Mouse (Mus musculus) intestine, embryonic 16.5 days (tissue): ENCODE results near the gene Alg12. TPM values are rescaled to one million over a fixed set of nuclear protein-coding genes. Genes with fewer than 3 reads are reported as not detected.

ENCODE experiments used
- ATAC-seq: fragments of 200-750 bp; cut with Nextera tagmentation; 2 replicates; pipeline ENCODE4 v1.8.0; 2017; ENCODE audit warnings: moderate TSS enrichment, moderate library complexity
- H3K27ac ChIP-seq: fragments of 300-500 bp; sonication (generic); 2 replicates; pipeline ENCODE4 v1.5.1; 2014; ENCODE audit warnings: mild to moderate bottlenecking, low read length
- H3K27me3 ChIP-seq: fragments of 300-500 bp; sonication (generic); replicated peaks from 2 replicates; pipeline ENCODE4 v1.6.1; 2014; ENCODE audit warnings: low read length, control low read depth, mixed read lengths; ENCODE audit not compliant: control insufficient read depth, insufficient read depth
- H3K36me3 ChIP-seq: fragments of 300-500 bp; sonication (generic); 2 replicates; pipeline ENCODE4 v1.6.1; 2014; ENCODE audit warnings: low read length, control low read depth; ENCODE audit not compliant: control insufficient read depth, insufficient read depth
- H3K4me1 ChIP-seq: fragments of 300-500 bp; sonication (generic); 2 replicates; pipeline ENCODE4 v1.6.1; 2014; ENCODE audit warnings: low read length, control low read depth, mixed read lengths; ENCODE audit not compliant: control insufficient read depth, insufficient read depth
- H3K4me2 ChIP-seq: fragments of 300-500 bp; sonication (generic); 2 replicates; pipeline ENCODE4 v1.6.1; 2014; ENCODE audit warnings: low read depth, low read length, control low read depth
- H3K4me3 ChIP-seq: fragments of 300-500 bp; sonication (generic); 2 replicates; pipeline ENCODE4 v1.5.1; 2014; ENCODE audit warnings: mild to moderate bottlenecking, low read length
- H3K9ac ChIP-seq: fragments of 300-500 bp; sonication (generic); 2 replicates; pipeline ENCODE4 v1.6.1; 2014; ENCODE audit warnings: low read depth, low read length
- H3K9me3 ChIP-seq: fragments of 300-500 bp; sonication (generic); 2 replicates; pipeline ENCODE4 v1.6.1; 2016; ENCODE audit warnings: low read length, control low read depth; ENCODE audit not compliant: control insufficient read depth
- WGBS: fragments of 180-500 bp; shearing (Covaris S2); extraction: QIAGEN DNeasy Blood & Tissue Kit; methylation state at CpG from one replicate; pipeline ENCODE4 v1.1.7; 2014; 5-methylcytosine and 5-hydroxymethylcytosine counted together
- polyA plus RNA-seq: library from polyadenylated mRNA; unstranded; fragments of >200 nt; fragmentation: Nextera tagmentation; extraction: Ambion mirVana; gene quantifications from 2 replicates; pipeline ENCODE4 v1.2.1, GENCODE M21; 2015

The Alg12 gene
- polyA plus RNA-seq, 1 experiment from 2014 or later, result 16.9 TPM

- no peak overlapping the region for H3K9ac ChIP-seq
- ATAC-seq, result no peak
- H3K4me1 ChIP-seq, result peaks cover 33% of the 10 kb centered on the region
- H3K4me3 ChIP-seq, result no peak overlapping the region
- no peak overlapping the region for H3K4me2 ChIP-seq
- no peaks in the 10 kb centered on the region for H3K9me3 ChIP-seq
- 76% methylated on average over 6 of the region's 6 CpGs for WGBS
- H3K27ac ChIP-seq, result no peak overlapping the region
- no peaks in the 10 kb centered on the region for H3K36me3 ChIP-seq
- H3K27me3 ChIP-seq, result no peaks in the 10 kb centered on the region
Observed at GRCm38 (mm10) chr15:88855896-88856417, 36.8 kb upstream of the Alg12 start.

GRCm38 (mm10) chr15:88854969-88855830, 36.1 kb upstream of the Alg12 start:
- Histone ChIP-seq H3K9ac (peak overlapping the region; percentile 30; the same call in 1 of the 2 replicates), H3K9me3 (no peaks in the 10 kb centered on the region), H3K36me3 (no peaks in the 10 kb centered on the region), H3K4me1 (peaks cover 40% of the 10 kb centered on the region), H3K27me3 (no peaks in the 10 kb centered on the region), H3K4me2 (no peak overlapping the region), H3K27ac (no peak overlapping the region), H3K4me3 (no peak overlapping the region)
- ATAC-seq, result no peak
- 72% methylated on average over 15 of the region's 15 CpGs for WGBS

GRCm38 (mm10) chr15:88854119-88854968, 35.2 kb upstream of the Alg12 start:
- ATAC-seq, result no peak
- WGBS, result 39% methylated on average over 6 of the region's 6 CpGs
- no peaks in the 10 kb centered on the region for H3K36me3 ChIP-seq
- H3K9me3 ChIP-seq, result no peaks in the 10 kb centered on the region
- H3K27me3 ChIP-seq, result no peaks in the 10 kb centered on the region
- no peak overlapping the region for H3K27ac ChIP-seq
- peak overlapping the region; percentile 30; the same call in 1 of the 2 replicates for H3K9ac ChIP-seq
- H3K4me3 ChIP-seq, result no peak overlapping the region
- H3K4me2 ChIP-seq, result no peak overlapping the region
- peaks cover 45% of the 10 kb centered on the region for H3K4me1 ChIP-seq

- no peak overlapping the region for H3K27ac ChIP-seq
- H3K4me3 ChIP-seq, result no peak overlapping the region
- H3K36me3 ChIP-seq, result no peaks in the 10 kb centered on the region
- H3K9ac ChIP-seq, result no peak overlapping the region
- ATAC-seq, result no peak
- H3K4me2 ChIP-seq, result no peak overlapping the region
- WGBS, result 81% methylated on average over 9 of the region's 9 CpGs
- H3K9me3 ChIP-seq, result no peaks in the 10 kb centered on the region
- H3K27me3 ChIP-seq, result no peaks in the 10 kb centered on the region
- peaks cover 45% of the 10 kb centered on the region for H3K4me1 ChIP-seq
Observed at GRCm38 (mm10) chr15:88853106-88853505, 34.0 kb upstream of the Alg12 start.

GRCm38 (mm10) chr15:88851507-88852149, 32.5 kb upstream of the Alg12 start:
- no peaks in the 10 kb centered on the region for H3K27me3 ChIP-seq
- peaks cover 45% of the 10 kb centered on the region for H3K4me1 ChIP-seq
- H3K9me3 ChIP-seq, result no peaks in the 10 kb centered on the region
- no peak overlapping the region for H3K4me3 ChIP-seq
- no peak overlapping the region for H3K4me2 ChIP-seq
- H3K27ac ChIP-seq, result peak overlapping the region; percentile 70
- ATAC-seq, result peak; percentile 87
- WGBS, result 50% methylated on average over 10 of the region's 10 CpGs
- no peaks in the 10 kb centered on the region for H3K36me3 ChIP-seq
- no peak overlapping the region; the same call in 1 of the 2 replicates for H3K9ac ChIP-seq

GRCm38 (mm10) chr15:88851076-88851475, 32.0 kb upstream of the Alg12 start:
- Histone ChIP-seq H3K4me1 (peaks cover 45% of the 10 kb centered on the region), H3K36me3 (no peaks in the 10 kb centered on the region), H3K4me3 (no peak overlapping the region), H3K9me3 (no peaks in the 10 kb centered on the region), H3K4me2 (no peak overlapping the region), H3K27me3 (no peaks in the 10 kb centered on the region), H3K9ac (no peak overlapping the region), H3K27ac (peak overlapping the region; percentile 70)
- WGBS, result 37% methylated on average over 3 of the region's 3 CpGs
- no peak for ATAC-seq

- Histone ChIP-seq H3K4me1 (peaks cover 37% of the 10 kb centered on the region), H3K27ac (peak overlapping the region; percentile 70), H3K36me3 (no peaks in the 10 kb centered on the region), H3K9ac (peak overlapping the region; percentile 40; the same call in 1 of the 2 replicates), H3K4me2 (no peak overlapping the region), H3K4me3 (no peak overlapping the region), H3K27me3 (no peaks in the 10 kb centered on the region), H3K9me3 (no peaks in the 10 kb centered on the region)
- peak; percentile 69 for ATAC-seq
- 42% methylated on average over 10 of the region's 10 CpGs for WGBS
Observed at GRCm38 (mm10) chr15:88850146-88850826, 31.2 kb upstream of the Alg12 start.

- H3K4me2 ChIP-seq, result no peak overlapping the region
- ATAC-seq, result no peak
- peaks cover 31% of the 10 kb centered on the region for H3K4me1 ChIP-seq
- no peak overlapping the region for H3K9ac ChIP-seq
- WGBS, result 93% methylated on average over 2 of the region's 2 CpGs
- H3K4me3 ChIP-seq, result no peak overlapping the region
- H3K27me3 ChIP-seq, result no peaks in the 10 kb centered on the region
- no peaks in the 10 kb centered on the region for H3K36me3 ChIP-seq
- H3K9me3 ChIP-seq, result no peaks in the 10 kb centered on the region
- no peak overlapping the region; the same call in 1 of the 2 replicates for H3K27ac ChIP-seq
Observed at GRCm38 (mm10) chr15:88849621-88850020, 30.5 kb upstream of the Alg12 start.
